Mouse (Mus musculus): ENCODE data around the gene Wwox.
A peak's percentile ranks its signal among the peaks of the same experiment; 100 is the strongest.

The Wwox gene

DNA sequence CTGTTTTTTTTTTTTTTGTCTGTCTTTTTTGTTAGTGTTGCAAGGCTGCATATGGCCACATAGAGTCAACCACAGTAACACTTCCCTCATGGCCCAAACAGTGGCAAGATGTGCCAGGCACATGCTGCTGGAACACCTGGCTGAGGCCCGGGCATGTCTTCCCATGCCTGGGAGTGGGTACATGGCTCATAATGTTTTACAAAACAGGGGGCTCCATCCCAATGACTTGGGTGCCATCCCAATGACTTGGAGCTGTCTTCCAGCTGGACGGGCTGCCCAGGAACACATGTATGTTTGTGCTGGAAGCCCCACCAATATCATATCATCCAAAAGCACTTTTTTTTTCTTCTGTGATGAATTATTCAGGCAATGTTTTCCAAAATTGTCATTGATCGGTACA, 329.1 kb downstream of the Wwox start:
- no peak for DNase-seq

DNA sequence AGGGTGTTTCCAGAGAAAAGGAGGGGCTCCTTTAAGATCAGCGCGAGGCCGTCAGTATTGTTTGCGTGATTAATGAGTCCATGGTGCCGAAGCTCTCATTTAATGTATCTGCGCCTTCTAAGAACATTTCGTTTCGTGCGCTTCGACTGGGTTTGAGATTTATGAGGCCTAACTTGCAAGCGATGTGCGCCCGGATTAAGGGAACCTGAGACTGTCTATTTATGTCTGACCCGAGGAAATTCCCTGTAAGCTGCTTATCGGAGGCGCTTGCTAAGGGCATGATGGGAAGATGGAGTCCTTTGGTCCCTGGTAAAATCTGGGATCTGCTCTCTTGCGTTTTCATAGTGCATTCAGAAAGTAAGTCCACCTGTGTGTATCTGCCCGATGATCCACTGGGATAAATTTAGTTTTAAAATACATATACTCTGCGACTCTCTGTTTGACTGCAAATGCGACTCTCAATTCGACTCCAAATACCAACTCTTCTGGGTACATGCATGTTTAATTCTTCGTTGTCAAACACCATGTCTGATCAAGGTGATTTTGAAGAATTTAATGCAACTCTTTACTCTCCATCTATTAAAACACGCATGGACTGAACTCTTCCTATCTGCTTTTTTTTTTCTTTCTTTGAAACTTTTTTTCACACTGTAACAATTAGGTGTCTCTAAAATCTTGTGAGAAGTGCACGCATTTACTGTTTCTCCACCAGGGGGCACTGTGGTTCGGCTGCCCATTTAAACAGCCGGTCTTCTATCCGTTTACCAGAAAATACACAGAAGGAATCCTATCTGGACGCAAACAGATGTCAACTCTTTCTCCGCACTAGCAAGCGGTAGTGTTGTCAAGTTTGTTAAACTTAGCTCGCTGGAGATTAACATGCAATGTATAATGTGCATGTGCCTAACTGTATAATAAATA, 331.7 kb downstream of the Wwox start:
- peak; percentile 36 for DNase-seq

DNA sequence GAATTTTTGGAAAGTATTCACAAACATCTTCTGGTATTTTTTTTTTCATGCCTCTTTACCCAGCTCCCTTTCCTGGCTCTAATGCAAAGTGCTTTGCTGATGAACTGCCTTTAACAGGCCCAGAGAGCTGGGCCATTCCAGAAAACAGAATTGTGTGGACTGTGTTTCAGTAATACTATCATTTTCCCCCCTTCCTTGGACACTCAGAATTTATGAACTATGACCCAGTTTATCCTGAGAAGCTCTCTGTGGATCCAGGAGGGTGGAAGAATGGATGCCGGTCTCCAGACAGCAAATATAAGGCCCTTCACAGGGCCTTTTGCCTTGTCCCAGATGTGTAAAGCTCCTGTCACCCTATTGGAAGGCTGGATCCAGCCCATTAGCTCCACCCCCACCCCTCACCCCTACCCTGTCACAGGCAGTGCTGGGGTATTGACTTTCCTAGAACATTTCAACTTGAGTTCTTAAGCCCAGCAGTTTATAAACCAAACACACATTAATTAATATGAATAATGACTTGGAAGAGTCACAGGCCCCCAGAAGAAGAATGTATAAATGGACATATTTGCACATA, 332.9 kb downstream of the Wwox start:
- no peak for DNase-seq

DNA sequence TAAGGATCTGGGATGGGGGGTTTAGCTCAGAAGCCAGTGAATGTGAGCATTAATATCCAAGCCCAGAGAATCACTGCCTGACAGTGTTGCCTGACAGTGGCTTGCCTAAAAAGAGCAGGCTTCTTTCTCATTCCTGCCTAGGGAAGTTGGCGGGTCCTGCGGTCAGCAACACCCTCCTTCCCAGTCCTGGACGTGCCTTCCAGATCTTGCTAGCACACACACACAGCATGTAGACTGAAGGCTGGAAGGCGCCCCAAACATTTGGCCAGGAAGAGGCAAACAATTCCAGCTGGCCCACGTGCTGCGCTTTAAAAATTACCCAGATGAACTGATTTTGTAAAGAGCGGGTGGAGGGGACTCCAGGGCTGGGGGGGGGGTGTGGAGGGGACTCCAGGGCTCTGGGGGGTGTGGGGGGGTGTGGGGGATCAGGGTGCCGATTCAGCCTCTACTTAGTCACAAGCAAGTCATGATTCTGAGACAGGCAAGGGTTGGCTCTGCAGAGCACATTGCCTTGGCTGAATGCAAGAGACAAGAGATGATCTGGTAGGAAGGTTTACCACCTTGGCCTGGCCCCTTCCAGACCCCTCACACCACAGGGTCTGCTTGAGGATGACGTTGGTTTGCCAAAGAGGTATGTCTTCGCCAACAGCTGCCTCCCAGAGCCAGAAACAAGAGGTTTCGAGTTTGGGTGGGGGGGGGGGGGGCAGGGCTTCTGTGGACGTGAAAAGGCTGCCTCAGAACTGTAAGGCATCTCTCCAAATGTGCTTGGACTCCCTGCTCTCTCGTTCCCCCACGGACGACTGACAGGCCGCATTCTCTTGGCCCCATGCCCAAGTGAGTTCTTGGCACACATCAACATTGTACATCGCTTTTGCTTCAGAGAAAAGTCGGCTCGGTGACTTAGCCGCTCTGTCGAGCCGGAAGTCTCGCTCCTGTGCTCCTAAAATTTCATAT, 334.3 kb downstream of the Wwox start:
- DNase-seq, result peak; percentile 67

DNA sequence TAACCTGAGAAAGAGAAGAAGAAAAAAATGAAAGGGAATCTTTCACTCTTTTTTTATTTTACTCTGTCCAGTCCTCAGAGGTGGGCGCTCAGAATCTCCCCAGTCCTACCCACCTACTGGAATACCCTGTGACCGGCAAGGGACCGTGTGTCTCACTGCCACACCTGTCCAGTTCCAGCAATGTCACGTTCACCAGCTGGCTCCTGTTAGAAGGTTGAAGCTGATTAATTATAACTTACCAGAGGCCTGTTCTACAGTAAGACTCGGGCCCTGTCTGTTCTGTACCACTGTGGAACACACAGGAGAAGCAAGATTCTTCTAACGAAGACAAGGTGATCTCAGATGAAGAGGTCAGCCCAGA, 334.9 kb downstream of the Wwox start:
- DNase-seq, result peak; percentile 23

DNA sequence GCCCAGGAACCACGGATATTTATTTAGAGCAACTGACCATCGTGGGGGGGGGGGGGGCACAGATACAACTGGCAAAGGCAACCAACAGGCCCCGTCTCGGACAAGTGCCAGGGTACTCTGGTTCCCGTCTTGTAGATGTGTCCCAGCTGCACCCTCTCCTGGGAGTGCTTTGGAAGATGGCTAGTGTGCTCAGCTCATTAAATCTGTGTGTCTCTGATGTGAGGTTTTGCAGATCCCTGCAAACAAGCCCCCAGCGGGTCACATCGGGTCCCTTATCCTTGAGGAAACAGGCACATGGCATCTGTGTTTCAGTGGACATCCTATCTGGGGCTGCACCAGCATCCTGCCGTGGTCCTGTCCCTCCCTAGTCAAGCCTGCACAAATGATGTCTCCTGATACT, 336.1 kb downstream of the Wwox start:
- DNase-seq, result no peak

DNA sequence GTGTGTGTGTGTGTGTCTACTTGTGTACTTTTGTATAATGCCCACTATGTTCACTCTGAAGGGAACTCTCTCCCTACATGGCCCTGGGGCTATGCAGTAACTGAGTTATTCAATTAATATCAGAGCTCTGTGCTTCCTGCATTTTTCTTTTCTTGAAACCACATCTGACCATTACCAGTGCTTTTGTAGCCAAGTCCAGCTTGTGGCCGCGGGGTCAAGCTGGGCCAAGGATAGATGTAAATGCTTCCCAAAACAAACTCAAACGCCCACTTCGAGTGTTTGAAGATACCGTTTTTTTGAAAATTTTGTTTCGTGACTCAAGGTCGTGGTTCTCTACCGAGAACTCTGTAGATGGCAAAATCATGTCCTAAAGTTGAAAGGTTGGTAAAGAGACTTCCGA, 337.2 kb downstream of the Wwox start:
- no peak for DNase-seq

DNA sequence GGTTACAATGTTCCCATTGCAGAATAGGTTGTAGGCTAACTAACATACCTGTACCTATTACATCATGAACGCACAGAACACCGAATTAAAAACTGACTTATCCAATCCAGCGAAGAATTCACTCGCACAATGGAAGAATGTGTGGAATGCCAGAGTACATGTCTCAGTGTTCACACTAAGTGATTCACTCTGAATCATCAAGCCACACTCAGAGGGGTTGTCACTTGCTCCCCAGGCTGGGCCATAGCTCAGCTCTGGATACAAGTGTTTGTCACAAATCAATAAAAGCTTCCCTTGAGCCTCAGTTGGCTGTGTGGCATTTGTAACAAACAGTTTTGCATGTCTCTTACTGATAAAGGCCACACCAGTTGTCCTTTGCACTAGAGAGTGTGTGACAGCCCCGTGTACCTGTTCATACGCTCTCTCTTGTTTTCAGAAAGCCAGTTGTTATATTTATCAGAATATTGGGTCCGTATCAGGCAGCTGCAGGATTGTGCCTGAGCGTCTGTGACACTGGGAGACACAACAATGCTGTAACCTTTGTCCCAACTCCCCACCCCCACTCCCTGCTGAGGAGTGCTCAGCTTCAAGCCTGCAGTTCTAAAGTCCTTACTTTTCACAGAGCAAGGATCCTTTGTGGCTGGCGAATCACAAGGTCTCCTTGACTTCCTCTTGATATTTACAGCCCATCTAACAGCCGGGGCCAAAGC, 338.0 kb downstream of the Wwox start:
- peak; percentile 55 for DNase-seq

DNA sequence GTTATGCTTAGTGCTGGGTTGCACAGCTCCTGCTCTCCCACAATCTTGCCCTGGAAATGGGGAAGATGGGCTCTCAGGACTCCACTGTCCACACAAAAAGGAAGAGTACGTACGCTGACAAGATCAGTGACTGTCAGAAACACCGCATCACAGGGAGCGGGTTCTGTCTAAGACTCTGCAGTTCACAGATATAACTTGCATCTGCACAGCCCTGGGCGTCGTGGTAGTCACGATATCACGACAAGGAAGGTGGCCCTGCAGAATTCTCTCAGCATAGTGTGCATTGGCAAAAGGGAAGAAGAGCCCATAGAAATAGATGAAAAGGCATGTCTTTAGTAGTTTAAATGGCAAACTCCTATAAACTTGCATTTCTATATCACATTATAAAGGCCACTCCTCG, 339.5 kb downstream of the Wwox start:
- no peak for DNase-seq

DNA sequence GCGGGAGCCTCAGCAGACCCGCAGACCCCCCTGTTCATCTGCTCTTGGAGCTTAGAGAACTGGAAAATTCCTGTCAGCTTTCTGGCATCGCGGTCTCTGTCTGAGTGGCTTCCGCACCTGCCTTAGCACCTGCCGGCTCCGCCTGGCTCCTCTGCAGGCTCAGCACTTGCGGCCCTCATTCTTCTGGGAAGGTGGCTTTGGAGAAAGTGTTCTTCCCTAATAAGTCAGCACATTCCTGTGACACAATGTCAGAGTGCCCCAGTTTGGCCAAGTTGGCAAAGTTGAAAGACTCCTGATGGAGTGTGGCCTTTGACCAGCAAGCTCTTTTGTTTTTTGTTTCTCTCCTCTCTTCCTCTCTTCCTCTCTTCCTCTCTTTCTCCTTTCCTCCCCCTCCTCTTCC, 343.9 kb downstream of the Wwox start:
- DNase-seq, result peak; percentile 36

DNA sequence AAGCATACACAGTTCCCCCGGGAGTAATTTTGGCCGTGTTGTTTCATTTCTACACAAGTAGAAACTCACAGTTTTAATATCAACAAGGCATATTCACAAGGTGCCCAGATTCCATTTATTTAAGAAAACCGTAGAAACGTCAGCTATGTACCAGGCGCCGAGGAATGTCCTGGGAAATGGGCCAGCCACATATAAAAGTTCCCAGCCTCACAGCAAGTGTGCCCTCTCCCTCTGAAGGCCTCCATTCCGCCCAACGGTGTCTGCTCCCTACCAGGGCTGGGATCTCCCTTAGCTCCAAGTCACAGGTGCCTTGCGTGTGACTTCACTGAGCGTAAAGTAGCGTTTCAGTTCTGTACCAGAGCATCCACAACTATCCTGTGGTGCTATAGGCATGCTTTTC, 346.4 kb downstream of the Wwox start:
- DNase-seq, result no peak

DNA sequence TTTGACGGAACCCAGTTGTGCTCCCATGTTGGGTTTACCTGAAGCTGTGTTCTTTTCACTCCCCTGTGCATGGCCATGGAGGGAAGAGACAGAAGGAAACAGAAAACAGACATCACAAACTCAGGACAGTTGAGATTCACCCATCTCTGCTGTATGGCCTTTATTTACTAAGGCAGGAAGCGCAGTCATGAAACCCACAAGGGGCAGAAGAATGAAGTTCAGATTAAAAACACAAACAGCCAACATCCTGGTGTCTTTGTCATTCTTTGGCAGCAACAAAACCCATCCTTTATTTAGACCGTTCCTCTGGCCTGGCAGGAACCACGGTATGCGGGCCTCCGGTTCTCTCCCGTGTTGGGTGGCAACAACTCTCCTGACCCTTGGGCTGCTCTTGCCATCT, 350.2 kb downstream of the Wwox start:
- DNase-seq, result no peak

DNA sequence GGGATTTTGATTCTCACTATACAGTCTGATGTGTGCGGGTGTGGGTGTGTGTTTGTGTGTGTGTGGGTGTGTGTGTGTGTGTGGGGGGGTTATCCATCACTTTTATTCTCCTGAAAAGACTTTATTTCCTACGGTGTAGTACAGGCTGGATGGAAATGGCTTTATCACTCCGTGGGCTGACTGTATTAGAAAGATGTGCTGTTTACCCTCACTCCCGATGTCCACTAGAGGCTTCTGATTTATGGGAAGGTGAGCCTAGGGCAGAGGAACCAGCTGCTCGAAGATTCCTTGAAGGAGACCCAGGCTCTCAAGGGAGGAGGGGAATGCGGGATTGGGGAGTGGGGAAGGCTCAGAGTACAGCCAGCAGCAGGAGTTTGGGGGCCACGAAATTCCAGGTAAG, 351.3 kb downstream of the Wwox start:
- no peak for DNase-seq

DNA sequence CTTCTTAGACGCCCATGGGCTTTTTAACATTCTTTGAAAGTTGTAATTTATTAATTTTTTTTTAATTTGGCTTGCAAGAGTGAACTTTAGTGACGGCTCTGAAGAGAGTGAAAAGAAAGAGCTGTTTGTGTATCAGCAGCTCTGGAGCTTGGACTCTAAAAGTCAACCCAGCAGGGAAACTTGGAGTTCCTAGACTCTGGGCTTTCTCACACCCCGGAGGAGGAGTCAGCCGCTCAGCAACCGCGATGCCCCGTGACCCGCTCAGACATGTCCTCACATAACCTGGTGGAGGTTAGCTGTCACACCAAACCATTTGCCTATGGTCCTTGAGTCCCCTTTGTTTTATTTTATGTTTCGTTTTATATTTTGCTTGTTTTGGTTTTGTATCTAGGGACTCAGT, 354.2 kb downstream of the Wwox start:
- DNase-seq, result peak; percentile 46

DNA sequence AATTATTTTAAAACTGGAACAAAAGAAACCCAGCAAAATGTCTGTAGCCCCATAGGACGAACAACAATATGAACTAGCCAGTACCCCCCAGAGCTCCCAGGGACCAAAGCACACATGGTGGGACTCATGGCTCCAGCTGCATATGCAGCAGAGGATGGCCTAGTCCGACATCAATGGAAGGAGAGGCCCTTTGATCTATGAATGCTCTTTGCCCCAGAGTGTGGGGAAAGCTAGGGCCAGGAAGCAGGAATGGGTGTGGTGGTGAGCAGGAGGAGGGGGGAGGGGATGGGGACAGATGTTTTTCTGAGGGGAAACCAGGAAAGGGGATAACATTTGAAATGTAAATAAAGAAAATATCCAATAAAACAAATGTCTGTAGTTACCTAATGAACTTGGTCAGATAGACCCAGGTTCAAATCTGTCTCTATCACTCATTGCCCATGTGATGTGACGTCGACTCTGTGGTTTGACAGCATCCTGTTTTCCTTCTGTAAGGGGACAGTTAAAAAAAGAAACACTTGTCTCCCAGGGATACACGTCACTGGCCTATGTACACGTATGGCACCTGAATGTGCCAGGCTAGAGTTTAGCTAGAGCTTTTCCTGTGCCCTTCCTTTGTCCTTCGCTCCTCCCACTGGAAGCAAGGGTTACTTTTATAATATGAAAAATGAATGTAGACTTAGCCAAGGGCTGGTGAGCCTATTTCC, 362.1 kb downstream of the Wwox start:
- DNase-seq, result no peak

DNA sequence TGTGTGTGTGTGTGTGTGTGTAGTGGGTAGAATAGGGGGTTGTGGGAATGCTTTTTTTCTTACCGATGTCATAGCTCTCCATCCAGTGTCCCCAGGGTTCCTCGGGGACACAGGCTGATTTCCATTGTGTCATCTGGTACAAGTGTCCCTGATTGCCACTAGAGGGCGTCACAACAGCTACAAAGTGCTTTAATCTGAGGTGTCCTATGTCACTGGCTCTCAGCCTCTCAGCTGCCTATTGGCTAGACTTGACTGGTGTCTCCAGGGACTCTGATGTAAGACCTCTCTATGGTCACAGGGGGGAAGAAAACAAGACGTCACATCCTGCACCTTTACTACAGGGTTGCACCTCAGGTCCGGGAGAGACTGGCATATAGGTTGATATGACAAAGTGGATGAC, 363.7 kb downstream of the Wwox start:
- no peak for DNase-seq

DNA sequence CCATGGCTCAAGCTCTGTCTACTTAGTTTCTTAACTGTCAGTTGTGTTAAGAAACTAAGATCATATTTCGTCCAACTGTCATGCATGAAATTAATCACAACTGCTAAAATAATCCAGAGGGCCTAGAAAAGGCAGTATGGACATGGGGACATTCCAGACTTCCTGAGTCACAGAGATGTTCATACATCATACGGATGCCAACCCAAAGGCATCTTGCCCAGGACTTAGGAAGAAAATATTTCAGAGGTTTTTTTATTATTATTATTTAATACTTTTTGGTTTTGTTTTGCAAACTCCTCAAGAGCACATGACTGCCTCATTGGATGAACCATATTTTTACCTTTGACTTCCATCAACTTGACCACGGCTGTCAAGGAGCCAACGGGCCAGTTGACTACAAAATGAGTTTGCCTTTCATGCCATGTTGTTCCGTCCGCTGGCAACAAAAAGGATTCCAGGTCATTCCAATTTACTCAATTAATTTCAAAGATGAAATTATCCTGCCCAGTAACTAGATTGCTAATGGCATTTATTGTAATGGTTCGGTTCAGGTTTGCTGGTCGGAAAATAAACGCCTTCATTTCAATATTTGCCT, 367.5 kb downstream of the Wwox start:
- DNase-seq, result no peak

DNA sequence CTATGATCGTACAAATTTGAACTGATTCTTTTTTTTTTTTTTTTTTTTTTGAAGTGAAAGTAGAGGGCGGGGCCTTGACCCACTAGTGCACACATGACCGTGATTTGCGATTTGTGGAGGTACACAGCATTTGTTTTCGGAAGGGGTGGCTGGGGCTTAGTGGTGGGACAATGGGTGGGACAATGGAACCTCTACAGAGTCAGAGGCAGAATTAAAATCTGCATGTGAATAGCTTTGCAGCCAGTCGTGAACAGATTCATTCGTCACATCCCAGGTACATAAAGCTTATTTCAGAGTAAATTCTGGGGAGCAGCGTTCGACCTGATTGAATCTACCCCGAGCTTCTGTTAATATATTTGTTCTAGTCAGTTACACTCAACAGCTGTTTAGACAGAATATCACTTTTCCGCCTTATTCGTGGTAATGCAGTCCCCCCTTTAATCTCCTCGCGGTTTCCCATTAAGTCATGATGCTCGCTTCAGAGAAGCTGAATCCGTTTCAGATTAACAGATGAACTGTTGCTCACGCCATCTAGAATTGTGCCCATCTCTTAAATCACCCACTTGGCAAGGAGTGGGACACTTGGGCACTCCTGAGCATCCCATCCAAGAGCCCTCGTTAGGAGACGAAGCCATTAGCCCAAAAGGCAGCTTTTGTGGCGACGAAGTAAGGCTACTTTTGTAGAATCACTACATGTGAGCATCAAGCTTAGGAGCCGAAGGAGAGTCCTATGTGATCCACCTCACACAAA, 368.4 kb downstream of the Wwox start:
- no peak for DNase-seq

DNA sequence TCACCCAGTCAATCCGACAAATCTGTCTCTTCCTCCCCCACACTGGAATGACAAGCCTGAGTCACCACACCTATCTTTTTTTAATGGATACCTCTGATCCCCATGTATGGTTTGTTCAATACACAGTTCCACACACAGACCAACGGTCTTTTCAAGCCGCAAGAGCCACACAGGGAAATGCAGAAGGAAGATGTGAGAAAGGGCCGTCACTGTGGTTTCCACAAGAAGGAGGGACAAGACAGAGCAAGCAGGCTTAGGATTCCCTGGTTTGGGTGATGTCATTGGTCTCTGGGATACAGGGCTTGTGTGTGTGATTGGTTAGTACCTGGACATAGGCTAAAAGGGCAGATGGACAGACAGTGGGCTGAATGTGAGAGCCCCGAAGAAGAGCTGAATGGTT, 371.0 kb downstream of the Wwox start:
- no peak for DNase-seq

DNA sequence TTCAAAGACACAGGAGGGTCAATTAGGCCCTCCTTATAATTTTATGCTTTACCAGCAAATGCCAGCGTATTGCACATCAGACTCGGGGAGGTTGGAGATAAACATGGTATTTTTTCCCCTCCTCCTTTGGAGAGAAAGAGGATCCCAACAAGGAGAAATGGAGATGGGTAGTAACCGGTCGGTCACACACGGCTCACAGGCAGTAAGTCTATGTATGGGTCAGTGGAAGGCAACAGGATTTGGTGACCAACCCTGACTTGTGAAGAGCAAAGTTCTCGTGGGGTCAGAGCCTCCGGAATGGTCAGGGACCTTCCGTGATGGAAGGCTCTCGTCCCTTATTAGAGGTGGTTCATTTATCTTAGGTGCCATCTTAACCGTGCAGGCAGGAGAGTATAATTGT, 374.4 kb downstream of the Wwox start:
- no peak for DNase-seq
